Mouse (Mus musculus): Measurements from ENCODE around the gene Arhgef39. TPM values are rescaled to one million over a fixed set of nuclear protein-coding genes. Genes with fewer than 3 reads are reported as not detected.

Gene Arhgef39
- total RNA-seq (2015; ENCODE audit: low replicate concordance) (22.4 and 40.9 TPM in 2 replicates), total RNA-seq (2017; ENCODE audit: low replicate concordance) (18.0 and 29.2 TPM in 2 replicates)

DNA sequence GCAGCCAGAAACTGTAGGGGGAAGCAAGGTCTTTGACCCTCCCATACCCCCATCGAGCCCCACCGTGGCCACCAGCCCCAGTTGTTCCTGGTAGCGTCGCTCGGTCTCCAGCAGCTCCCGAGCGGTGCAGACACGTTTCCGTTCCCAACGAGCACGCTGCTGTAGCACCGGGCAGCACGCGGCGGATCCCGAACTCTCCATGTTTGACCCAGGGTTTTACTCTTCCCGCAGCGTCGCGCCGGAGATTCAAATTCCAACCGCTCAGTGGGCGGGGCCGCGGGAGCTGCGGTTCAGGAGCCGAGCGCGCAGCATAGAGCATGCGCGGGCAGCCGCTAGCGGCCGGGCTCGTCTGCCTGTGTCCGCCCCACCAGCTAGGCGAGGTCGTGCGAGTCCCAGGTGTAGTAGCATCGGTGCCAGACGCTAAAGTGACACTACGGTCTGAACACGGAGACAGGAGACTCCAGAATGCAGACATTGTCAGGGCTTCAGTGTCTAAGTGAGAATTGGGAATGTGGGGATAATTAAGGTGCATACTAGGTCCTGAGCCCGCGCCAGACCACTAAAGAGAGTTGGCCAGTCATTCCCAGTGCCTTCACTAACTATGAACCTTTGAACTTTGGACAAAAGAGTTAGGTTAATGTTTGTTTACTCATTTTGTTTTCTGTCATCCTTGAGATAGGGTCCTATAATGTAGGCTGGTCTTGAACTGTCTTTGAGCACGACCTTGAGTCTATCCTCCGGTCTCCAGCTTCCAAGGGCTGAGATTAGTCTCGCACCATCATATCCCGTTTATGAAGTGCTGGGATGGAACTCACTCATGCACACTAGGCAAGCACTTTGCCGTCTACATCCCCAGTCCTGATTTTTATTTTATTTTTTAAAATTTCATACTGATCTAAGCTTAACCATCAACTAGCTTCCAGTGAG, at the start of gene Arhgef39:
TSS of gene Arhgef39 (minus strand) at position 289 of the 927 bp plus-strand sequence.
- peak; percentile 90 for ATAC-seq (replicated peaks; ENCODE audit: low FRiP score, poor library complexity, severe bottlenecking)

DNA sequence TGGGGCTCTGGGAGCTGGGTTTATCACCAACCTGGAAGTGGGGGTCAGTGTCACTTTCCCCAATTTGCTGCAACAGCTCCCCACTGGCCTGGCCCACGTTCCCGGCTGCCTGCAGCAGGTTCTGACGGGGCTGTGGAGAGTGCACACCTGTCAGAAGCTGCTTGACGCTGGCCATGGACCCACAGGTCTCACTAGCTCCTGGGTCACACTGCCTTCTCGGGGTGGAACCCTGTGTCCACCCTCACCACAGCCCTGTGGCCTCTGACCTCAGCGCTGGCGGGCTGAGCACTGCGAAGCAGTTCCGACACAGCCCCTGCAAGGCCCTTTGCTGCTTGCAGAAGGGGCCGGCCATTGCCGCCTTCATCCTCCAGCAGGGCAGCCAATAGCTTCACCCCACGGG, 49.6 kb upstream of the Arhgef39 start:
- ATAC-seq (replicated peaks; ENCODE audit: low FRiP score, poor library complexity, severe bottlenecking) = no peak

- no peak for ATAC-seq (replicated peaks; ENCODE audit: low FRiP score, poor library complexity, severe bottlenecking)
Measured at GRCm38 (mm10) chr4:43547160-43547559, 47.7 kb upstream of the Arhgef39 start.

- no peak for ATAC-seq (replicated peaks; ENCODE audit: low FRiP score, poor library complexity, severe bottlenecking)
Measured at GRCm38 (mm10) chr4:43546375-43547047, 47.0 kb upstream of the Arhgef39 start.

DNA sequence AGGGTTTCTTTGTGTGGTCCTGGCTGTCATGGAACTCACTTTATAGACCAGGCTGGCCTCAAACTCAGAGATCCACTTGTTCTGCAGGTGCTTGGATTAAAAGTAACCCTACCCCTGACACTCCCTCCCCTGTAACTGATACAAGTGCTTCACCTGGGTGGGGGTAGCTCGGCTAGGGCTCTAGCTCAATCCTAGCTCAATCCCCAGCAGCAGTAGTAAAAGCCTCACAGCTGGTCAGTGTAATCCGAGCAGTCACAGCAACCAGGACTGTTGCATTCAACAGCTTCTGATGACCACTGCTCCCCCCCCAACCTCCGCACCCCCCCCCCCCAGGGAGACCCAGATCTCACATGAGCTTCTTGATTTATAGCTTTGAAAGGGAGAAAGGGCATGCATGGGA, 42.5 kb upstream of the Arhgef39 start:
- ATAC-seq (replicated peaks; ENCODE audit: low FRiP score, poor library complexity, severe bottlenecking) = no peak

GRCm38 (mm10) chr4:43536031-43536430, 36.5 kb upstream of the Arhgef39 start:
- ATAC-seq (replicated peaks; ENCODE audit: low FRiP score, poor library complexity, severe bottlenecking) = no peak

GRCm38 (mm10) chr4:43535628-43536027, 36.1 kb upstream of the Arhgef39 start:
- no peak for ATAC-seq (replicated peaks; ENCODE audit: low FRiP score, poor library complexity, severe bottlenecking)

DNA sequence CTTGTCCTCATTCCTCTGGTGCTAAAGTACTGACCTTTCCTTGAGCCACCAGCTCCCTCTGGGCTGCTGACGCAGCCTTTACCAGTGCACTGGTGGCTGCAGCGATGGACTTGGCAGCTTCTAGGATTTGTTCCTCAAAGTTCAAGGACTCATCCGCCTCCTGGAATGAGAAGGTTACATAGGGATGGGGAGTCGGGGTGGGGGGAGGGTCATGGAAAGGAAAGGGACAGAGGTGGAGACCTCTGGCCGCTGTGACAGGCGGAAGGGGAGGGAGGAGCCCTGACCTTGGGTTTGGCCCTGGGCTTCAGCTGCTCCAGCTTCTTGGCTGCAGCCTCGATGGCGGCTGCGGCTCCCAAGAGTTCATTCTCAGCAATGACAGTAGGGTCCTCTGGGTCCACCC, 33.8 kb upstream of the Arhgef39 start:
- no peak for ATAC-seq (replicated peaks; ENCODE audit: low FRiP score, poor library complexity, severe bottlenecking)

DNA sequence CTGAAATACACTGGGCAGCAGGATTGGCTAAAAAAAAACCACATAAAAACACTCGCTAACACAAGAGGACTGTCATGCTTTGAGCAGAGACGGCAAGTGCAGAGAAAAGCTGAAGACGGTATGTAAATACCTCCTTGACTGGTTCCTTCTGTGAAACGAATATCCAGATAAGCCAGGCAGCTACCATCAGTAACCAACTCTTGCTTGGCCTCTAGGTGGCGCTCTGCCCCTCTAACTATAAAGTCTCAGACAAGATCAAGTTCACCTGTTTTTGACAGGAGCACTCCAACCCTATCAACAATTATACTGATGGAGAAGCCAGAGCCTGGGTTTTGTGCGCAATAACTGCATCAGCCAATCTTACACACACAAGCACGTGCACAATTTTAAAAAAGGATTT, 31.1 kb upstream of the Arhgef39 start:
- ATAC-seq (replicated peaks; ENCODE audit: low FRiP score, poor library complexity, severe bottlenecking) = peak; percentile 75

DNA sequence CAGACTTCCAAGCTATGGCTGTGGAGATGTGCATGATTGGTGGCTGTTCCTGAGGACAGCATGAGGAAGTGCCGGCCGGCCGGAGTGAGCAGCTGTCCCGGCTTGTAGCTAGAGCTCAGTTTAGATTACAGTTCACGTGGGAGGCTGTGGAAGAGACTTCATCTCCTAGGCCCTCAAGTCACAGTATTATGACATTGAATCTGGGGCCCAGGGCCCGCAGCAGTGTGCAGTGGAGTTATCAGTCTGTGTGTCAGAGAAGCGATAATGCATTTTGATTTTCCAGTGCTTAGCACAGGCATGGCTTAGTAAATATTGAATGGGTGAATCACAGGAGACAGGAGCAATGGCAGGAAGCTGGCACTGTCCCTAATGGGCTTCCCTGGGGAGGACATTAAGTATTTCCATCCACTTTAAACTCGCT, 30.6 kb upstream of the Arhgef39 start:
- no peak for ATAC-seq (replicated peaks; ENCODE audit: low FRiP score, poor library complexity, severe bottlenecking)

DNA sequence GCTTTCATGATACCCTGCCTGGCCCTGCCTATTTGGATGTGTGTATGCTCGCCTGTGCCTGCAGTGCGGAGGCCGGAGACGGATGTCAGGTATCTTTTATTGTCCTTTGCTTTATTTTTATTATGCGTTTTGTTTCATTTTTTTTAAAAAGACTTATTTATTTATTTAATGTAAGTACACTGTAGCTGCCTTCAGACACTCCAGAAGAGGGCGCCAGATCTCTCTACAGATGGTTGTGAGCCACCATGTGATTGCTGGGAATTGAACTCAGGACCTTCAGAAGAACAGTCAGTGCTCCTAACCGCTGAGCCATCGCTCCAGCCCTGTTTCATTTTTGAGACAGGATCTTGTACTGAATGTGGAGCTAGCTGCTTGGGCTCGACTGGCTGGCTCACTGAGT, 29.0 kb upstream of the Arhgef39 start:
- ATAC-seq (replicated peaks; ENCODE audit: low FRiP score, poor library complexity, severe bottlenecking) = no peak

- ATAC-seq (replicated peaks; ENCODE audit: low FRiP score, poor library complexity, severe bottlenecking) = no peak
Measured at GRCm38 (mm10) chr4:43527880-43528279, 28.4 kb upstream of the Arhgef39 start.

DNA sequence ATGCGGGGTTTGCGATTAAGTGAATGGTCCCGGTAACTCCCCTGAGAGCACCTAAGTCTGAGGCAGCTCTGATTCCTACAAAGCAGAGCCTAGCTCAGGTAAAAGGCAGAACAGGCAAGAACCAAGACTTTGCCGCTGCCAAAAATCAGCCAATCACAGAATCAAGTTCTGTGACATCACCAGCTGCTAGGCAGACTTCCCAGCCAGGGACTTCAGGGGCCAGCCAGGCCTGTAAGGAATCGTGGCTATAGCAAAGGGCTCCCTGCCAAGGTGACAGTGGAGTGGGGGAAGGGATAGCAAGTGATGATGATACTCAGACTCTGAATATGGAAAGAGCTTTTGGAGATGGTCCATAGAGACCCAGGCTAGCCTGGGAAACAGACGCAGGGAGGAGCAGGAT, 20.5 kb upstream of the Arhgef39 start:
- ATAC-seq (replicated peaks; ENCODE audit: low FRiP score, poor library complexity, severe bottlenecking) = peak; percentile 50; the same call in 1 of the 2 replicates

DNA sequence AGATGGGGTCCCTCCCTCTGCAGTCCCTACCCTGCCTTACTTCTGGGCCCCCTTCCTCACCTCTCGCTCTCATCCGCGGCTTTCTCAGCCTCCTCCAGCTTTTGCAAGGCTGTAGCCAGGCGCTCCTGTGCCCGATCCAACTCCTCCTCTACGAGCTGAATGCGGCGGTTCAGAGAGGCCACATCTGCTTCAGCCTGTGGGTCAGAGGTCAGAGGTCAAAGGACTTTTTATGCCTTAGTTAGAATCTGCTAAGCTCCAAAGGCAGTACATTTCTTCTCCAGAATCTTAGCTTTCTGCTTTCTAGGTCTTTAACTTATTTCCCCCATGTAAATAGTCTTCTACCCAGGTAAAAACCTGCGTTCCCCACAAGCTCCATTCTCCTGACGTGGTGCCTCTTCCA, 20.1 kb upstream of the Arhgef39 start:
- ATAC-seq (replicated peaks; ENCODE audit: low FRiP score, poor library complexity, severe bottlenecking) = no peak

DNA sequence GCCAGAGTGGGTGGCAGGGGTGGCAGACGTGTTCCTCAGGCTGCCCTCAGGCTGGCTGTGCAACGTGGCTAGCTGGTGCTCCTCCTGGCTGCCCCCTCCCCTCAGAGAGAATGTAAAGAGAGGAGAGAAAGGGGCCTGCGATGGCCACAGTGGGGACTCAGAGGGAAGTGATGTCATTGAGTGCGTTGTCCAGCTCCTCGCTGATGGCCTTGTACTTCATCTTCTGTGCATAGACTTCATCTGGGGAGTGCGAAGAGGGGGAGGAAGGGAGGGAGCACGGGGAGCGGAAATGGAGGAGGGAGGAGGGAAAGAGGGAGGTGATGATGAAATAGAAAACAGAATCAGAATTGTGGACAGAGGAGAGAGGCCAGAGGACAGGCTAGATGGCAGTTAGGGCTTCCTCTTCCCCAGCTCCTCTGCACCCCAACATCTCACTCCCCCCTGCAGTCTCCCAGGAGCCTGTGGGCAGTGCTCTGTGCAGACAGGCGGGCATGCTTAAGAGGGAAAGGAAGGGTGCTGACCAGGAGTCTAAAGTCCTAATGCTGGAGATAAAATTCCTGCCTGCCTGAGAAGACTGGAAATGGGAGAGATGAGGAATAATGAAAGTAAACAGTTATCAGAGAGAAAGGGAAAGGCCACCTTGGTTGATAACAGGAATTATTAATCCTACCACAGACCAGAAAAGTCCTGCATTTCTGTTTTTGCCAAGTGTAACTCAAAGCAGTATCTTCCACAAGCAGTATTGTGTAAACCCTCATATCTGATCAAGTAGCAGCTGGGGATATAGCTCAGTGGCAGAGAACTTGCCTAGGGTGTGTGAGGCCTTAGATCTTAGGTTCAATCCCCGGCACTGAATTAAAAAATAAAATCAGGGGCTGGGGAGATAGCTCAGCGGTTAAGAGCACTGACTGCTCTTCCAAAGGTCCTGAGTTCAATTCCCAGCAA, 16.5 kb upstream of the Arhgef39 start:
- no peak for ATAC-seq (replicated peaks; ENCODE audit: low FRiP score, poor library complexity, severe bottlenecking)

DNA sequence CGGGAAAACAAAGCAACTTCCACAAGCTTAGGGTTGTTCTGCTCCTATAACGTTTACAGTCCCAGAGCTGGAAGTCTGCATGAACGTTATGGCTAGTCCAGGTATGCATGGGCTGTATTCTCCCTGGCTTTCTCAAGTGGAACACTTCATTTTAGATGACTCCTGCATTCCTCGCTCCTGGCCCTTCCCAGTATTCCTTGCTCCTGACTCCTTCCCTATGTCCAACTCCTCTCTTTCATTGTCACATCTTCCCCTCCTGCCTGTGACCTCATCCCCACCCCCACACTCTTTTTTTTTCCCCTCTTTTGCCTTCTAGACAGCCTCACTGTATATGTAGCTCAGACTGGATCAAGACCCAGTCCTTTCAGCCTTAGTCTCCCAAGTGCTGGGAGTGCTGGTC, 14.3 kb upstream of the Arhgef39 start:
- no peak for ATAC-seq (replicated peaks; ENCODE audit: low FRiP score, poor library complexity, severe bottlenecking)

GRCm38 (mm10) chr4:43513300-43513699, 13.8 kb upstream of the Arhgef39 start:
- ATAC-seq (replicated peaks; ENCODE audit: low FRiP score, poor library complexity, severe bottlenecking) = no peak

DNA sequence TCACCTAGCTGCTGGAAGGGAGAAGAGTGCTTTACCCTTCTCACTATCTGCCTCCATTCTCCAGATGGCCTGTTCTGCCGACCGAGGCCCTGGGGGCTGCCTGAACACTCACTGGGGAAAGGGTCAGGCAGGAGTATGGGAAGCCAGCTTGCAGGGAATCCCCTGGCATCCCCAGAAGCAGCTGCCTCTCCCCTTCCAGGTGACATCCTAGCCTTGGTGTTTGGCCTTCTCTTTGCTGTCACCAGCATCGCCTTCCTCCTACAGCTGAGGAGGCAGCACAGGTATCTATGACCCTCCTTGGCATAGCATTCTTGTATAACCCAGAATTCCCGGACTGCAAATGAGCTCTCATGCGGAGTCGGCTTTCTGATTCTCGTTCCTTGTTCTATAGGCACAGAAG, 13.2 kb upstream of the Arhgef39 start:
- no peak for ATAC-seq (replicated peaks; ENCODE audit: low FRiP score, poor library complexity, severe bottlenecking)

- ATAC-seq (replicated peaks; ENCODE audit: low FRiP score, poor library complexity, severe bottlenecking) = no peak
Measured at GRCm38 (mm10) chr4:43511675-43512454, 12.4 kb upstream of the Arhgef39 start.

Measured in erythroblast, adult 5-6 weeks (primary cell).